Mouse (Mus musculus) lung, embryonic 15.5 days (tissue): ENCODE data around the gene Sugp1. TPM values are rescaled to one million over a fixed set of nuclear protein-coding genes. Genes with fewer than 3 reads are reported as not detected.
A peak's percentile ranks its signal among the peaks of the same experiment; 100 is the strongest.
"Not testable (repeated sequence)": the region's sequence is repeated elsewhere in the genome, so short reads cannot be mapped to it uniquely, and the experiment has no call there.

Experiments
- ATAC-seq: fragments of 200-750 bp; cut with Nextera tagmentation; 2 replicates; pipeline ENCODE4 v1.8.0; 2017; ENCODE audit warnings: moderate number of reproducible peaks, borderline replicate concordance; ENCODE audit not compliant: low FRiP score, low TSS enrichment; ENCODE audit errors: extremely low read depth
- H3K27ac ChIP-seq: fragments of 300-500 bp; sonication (generic); 2 replicates; pipeline ENCODE4 v1.5.1; 2015; ENCODE audit warnings: moderate library complexity, mild to moderate bottlenecking, inconsistent platforms
- H3K27me3 ChIP-seq: fragments of 300-500 bp; sonication (generic); 2 replicates; pipeline ENCODE4 v1.6.1; 2015; ENCODE audit warnings: inconsistent platforms
- H3K36me3 ChIP-seq: fragments of 300-500 bp; sonication (generic); 2 replicates; pipeline ENCODE4 v1.6.1; 2015; ENCODE audit warnings: inconsistent platforms
- H3K4me1 ChIP-seq: fragments of 300-500 bp; sonication (generic); 2 replicates; pipeline ENCODE4 v1.6.1; 2015; ENCODE audit warnings: inconsistent platforms
- H3K4me2 ChIP-seq: fragments of 300-500 bp; sonication (generic); 2 replicates; pipeline ENCODE4 v1.6.1; 2015; ENCODE audit warnings: inconsistent platforms, mild to moderate bottlenecking, moderate library complexity
- H3K4me3 ChIP-seq: fragments of 300-500 bp; sonication (generic); 2 replicates; pipeline ENCODE4 v1.5.1; 2015; ENCODE audit warnings: mild to moderate bottlenecking, inconsistent platforms
- H3K9ac ChIP-seq: fragments of 300-500 bp; sonication (generic); 2 replicates; pipeline ENCODE4 v1.6.1; 2015; ENCODE audit warnings: inconsistent platforms
- H3K9me3 ChIP-seq: fragments of 300-500 bp; sonication (generic); 2 replicates; pipeline ENCODE4 v1.6.1; 2016; ENCODE audit warnings: inconsistent platforms
- WGBS: fragments of 180-500 bp; shearing (Covaris S2); methylation state at CpG from one replicate; pipeline ENCODE4 v1.1.7; 2015; 5-methylcytosine and 5-hydroxymethylcytosine counted together
- polyA plus RNA-seq: library from polyadenylated mRNA; unstranded; fragments of >200 nt; fragmentation: Nextera tagmentation; extraction: Ambion mirVana; gene quantifications from 2 replicates; pipeline ENCODE4 v1.2.1, GENCODE M21; 2015

The Sugp1 gene
- polyA plus RNA-seq, 1 experiment from 2014 or later, result 44.8 TPM

- not testable (repeated sequence) for H3K9me3 ChIP-seq, H3K27ac ChIP-seq, H3K4me1 ChIP-seq, H3K4me3 ChIP-seq, H3K27me3 ChIP-seq, H3K9ac ChIP-seq, H3K4me2 ChIP-seq, ATAC-seq
- peaks cover 55% of the 10 kb centered on the region for H3K36me3 ChIP-seq
- WGBS, result 93% methylated on average over 5 of the region's 5 CpGs
Observed at GRCm38 (mm10) chr8:70050434-70050833, 7.8 kb downstream of the Sugp1 start.

GRCm38 (mm10) chr8:70057721-70058120 lies 15.1 kb downstream of the Sugp1 start:
- H3K27me3 ChIP-seq, result no peaks in the 10 kb centered on the region
- no peak for ATAC-seq
- WGBS, result 85% methylated on average over 1 of the region's 1 CpGs
- H3K9me3 ChIP-seq, result no peaks in the 10 kb centered on the region
- H3K27ac ChIP-seq, result no peak overlapping the region
- H3K4me3 ChIP-seq, result no peak overlapping the region
- H3K36me3 ChIP-seq, result peaks cover 72% of the 10 kb centered on the region
- H3K4me2 ChIP-seq, result no peak overlapping the region
- no peaks in the 10 kb centered on the region for H3K4me1 ChIP-seq
- no peak overlapping the region for H3K9ac ChIP-seq

GRCm38 (mm10) chr8:70071836-70072440 lies 29.3 kb downstream of the Sugp1 start:
- H3K27ac ChIP-seq, result 0 out of 2 replicates have a peak overlapping the region, but pooled peaks have one; percentile 4
- peaks cover 22% of the 10 kb centered on the region; the same call in 1 of the 2 replicates for H3K36me3 ChIP-seq
- H3K4me3 ChIP-seq, result no peak overlapping the region
- ATAC-seq, result peak; percentile 56; the same call in 1 of the 2 replicates
- whole genome bisulfite sequencing, result 74% methylated on average over 2 of the region's 2 CpGs
- peaks cover 8% of the 10 kb centered on the region for H3K4me1 ChIP-seq
- no peak overlapping the region for H3K9ac ChIP-seq
- H3K27me3 ChIP-seq, result no peaks in the 10 kb centered on the region
- no peak overlapping the region for H3K4me2 ChIP-seq
- no peaks in the 10 kb centered on the region for H3K9me3 ChIP-seq

GRCm38 (mm10) chr8:70072441-70073069 lies 29.9 kb downstream of the Sugp1 start, which contains the start of gene Tm6sf2:
Tm6sf2 (plus strand) TSS chr8:70072924.
- no peaks in the 10 kb centered on the region for H3K9me3 ChIP-seq
- peak within 1 kb of the TSS; percentile 58 for H3K4me2 ChIP-seq
- peak within 1 kb of the TSS; percentile 18 for H3K4me3 ChIP-seq
- peaks cover 8% of the 10 kb centered on the region for H3K4me1 ChIP-seq
- no peak within 1 kb of the TSS for H3K9ac ChIP-seq
- no peaks in the 10 kb centered on the region for H3K27me3 ChIP-seq
- H3K36me3 ChIP-seq, result peaks cover 18% of the 10 kb centered on the region; the same call in 1 of the 2 replicates
- ATAC-seq, result peak; percentile 69
- H3K27ac ChIP-seq, result 0 out of 2 replicates have a peak within 1 kb of the TSS, but pooled peaks have one; percentile 4
- whole genome bisulfite sequencing, result 10% methylated on average over 20 of the region's 27 CpGs

GRCm38 (mm10) chr8:70073120-70073519 lies 30.5 kb downstream of the Sugp1 start:
- Histone ChIP-seq H3K36me3 (peaks cover 18% of the 10 kb centered on the region; the same call in 1 of the 2 replicates), H3K27me3 (no peaks in the 10 kb centered on the region), H3K4me1 (peaks cover 8% of the 10 kb centered on the region), H3K9ac (no peak overlapping the region), H3K27ac (no peak overlapping the region), H3K4me3 (peak overlapping the region; percentile 18), H3K9me3 (no peaks in the 10 kb centered on the region), H3K4me2 (peak overlapping the region; percentile 58)
- 56% methylated on average over 8 of the region's 8 CpGs for WGBS
- no peak for ATAC-seq

GRCm38 (mm10) chr8:70073682-70074081 lies 31.1 kb downstream of the Sugp1 start:
- H3K27me3 ChIP-seq, result no peaks in the 10 kb centered on the region
- ATAC-seq, result no peak
- H3K36me3 ChIP-seq, result peaks cover 16% of the 10 kb centered on the region; the same call in 1 of the 2 replicates
- H3K27ac ChIP-seq, result no peak overlapping the region
- no peak overlapping the region for H3K4me3 ChIP-seq
- no peak overlapping the region for H3K9ac ChIP-seq
- WGBS, result 63% methylated on average over 1 of the region's 1 CpGs
- no peaks in the 10 kb centered on the region for H3K9me3 ChIP-seq
- H3K4me1 ChIP-seq, result peaks cover 8% of the 10 kb centered on the region
- no peak overlapping the region for H3K4me2 ChIP-seq

- H3K4me3 ChIP-seq, result no peak overlapping the region
- H3K27ac ChIP-seq, result no peak overlapping the region
- no peaks in the 10 kb centered on the region for H3K9me3 ChIP-seq
- no peaks in the 10 kb centered on the region for H3K36me3 ChIP-seq
- ATAC-seq, result no peak
- H3K4me1 ChIP-seq, result peaks cover 18% of the 10 kb centered on the region
- peaks cover 56% of the 10 kb centered on the region for H3K27me3 ChIP-seq
- 80% methylated on average over 2 of the region's 2 CpGs for WGBS
- no peak overlapping the region for H3K9ac ChIP-seq
- H3K4me2 ChIP-seq, result no peak overlapping the region
Observed at GRCm38 (mm10) chr8:70081976-70082375, 39.4 kb downstream of the Sugp1 start.

- Histone ChIP-seq H3K4me3 (peak within 1 kb of the TSS; percentile 32), H3K27ac (no peak within 1 kb of the TSS), H3K4me1 (peaks cover 21% of the 10 kb centered on the region), H3K9ac (no peak within 1 kb of the TSS), H3K4me2 (peak within 1 kb of the TSS; percentile 62), H3K27me3 (peaks cover 69% of the 10 kb centered on the region), H3K9me3 (no peaks in the 10 kb centered on the region), H3K36me3 (no peaks in the 10 kb centered on the region)
- WGBS, result under 1% methylated on average over 26 of the region's 26 CpGs
- no peak; the same call in 1 of the 2 replicates for ATAC-seq
Observed at GRCm38 (mm10) chr8:70083285-70083684, 40.7 kb downstream of the Sugp1 start, which contains the start of gene Hapln4. Hapln4 (plus strand) TSS chr8:70083457.

GRCm38 (mm10) chr8:70084191-70085065 lies 41.8 kb downstream of the Sugp1 start:
- Histone ChIP-seq H3K36me3 (no peaks in the 10 kb centered on the region), H3K4me1 (peaks cover 21% of the 10 kb centered on the region), H3K9me3 (no peaks in the 10 kb centered on the region), H3K27ac (no peak overlapping the region), H3K4me2 (peak overlapping the region; percentile 62), H3K27me3 (peaks cover 81% of the 10 kb centered on the region), H3K4me3 (peak overlapping the region; percentile 32), H3K9ac (no peak overlapping the region)
- no peak for ATAC-seq
- 2% methylated on average over 71 of the region's 71 CpGs for WGBS

- H3K27ac ChIP-seq, result no peak overlapping the region
- H3K4me3 ChIP-seq, result no peak overlapping the region
- no peak overlapping the region for H3K4me2 ChIP-seq
- peaks cover 97% of the 10 kb centered on the region for H3K27me3 ChIP-seq
- WGBS, result 50% methylated on average over 1 of the region's 1 CpGs
- H3K9me3 ChIP-seq, result no peaks in the 10 kb centered on the region
- H3K9ac ChIP-seq, result no peak overlapping the region
- no peaks in the 10 kb centered on the region for H3K36me3 ChIP-seq
- peaks cover 21% of the 10 kb centered on the region for H3K4me1 ChIP-seq
- no peak for ATAC-seq
Observed at GRCm38 (mm10) chr8:70086151-70086550, 43.5 kb downstream of the Sugp1 start.

GRCm38 (mm10) chr8:70087237-70087636 lies 44.6 kb downstream of the Sugp1 start:
- no peak overlapping the region for H3K27ac ChIP-seq
- ATAC-seq, result no peak
- H3K27me3 ChIP-seq, result peaks cover 90% of the 10 kb centered on the region
- H3K36me3 ChIP-seq, result no peaks in the 10 kb centered on the region
- no peak overlapping the region for H3K9ac ChIP-seq
- H3K4me3 ChIP-seq, result no peak overlapping the region
- 7% methylated on average over 7 of the region's 7 CpGs for WGBS
- H3K9me3 ChIP-seq, result no peaks in the 10 kb centered on the region
- H3K4me1 ChIP-seq, result peaks cover 21% of the 10 kb centered on the region
- H3K4me2 ChIP-seq, result no peak overlapping the region
